Mouse (Mus musculus): ENCODE measurements around the gene Bcas2. TPM values are rescaled to one million over a fixed set of nuclear protein-coding genes. Genes with fewer than 3 reads are reported as not detected.

The Bcas2 gene
- polyA plus RNA-seq, 1 experiment from 2014 or later = 230 TPM

Other genes with a start within 250 kb of the Bcas2 start
- not detected in 2 replicates for gene Sycp1, start 235.6 kb upstream of the Bcas2 start, polyA plus RNA-seq (2015; fragmentation: Nextera tagmentation; extraction: Ambion mirVana)
- not detected in 2 replicates for gene Nr1h5, start 207.5 kb upstream of the Bcas2 start, polyA plus RNA-seq (2015; fragmentation: Nextera tagmentation; extraction: Ambion mirVana)
- gene Sike1, start 175.9 kb upstream of the Bcas2 start, polyA plus RNA-seq (2015; fragmentation: Nextera tagmentation; extraction: Ambion mirVana) = 56.1 and 60.1 TPM in 2 replicates
- gene Csde1, start 151.2 kb upstream of the Bcas2 start, polyA plus RNA-seq (2015; fragmentation: Nextera tagmentation; extraction: Ambion mirVana) = 388 and 411 TPM in 2 replicates
- gene Nras, start 113.4 kb upstream of the Bcas2 start, polyA plus RNA-seq (2015; fragmentation: Nextera tagmentation; extraction: Ambion mirVana) = 84.3 and 90.5 TPM in 2 replicates
- 1.5 and 1.7 TPM in 2 replicates for gene Ampd1, start 97.6 kb upstream of the Bcas2 start, polyA plus RNA-seq (2015; fragmentation: Nextera tagmentation; extraction: Ambion mirVana)
- 8.3 and 10.1 TPM in 2 replicates for gene Dennd2c, start 69.1 kb upstream of the Bcas2 start, polyA plus RNA-seq (2015; fragmentation: Nextera tagmentation; extraction: Ambion mirVana)
- 29.8 and 34.6 TPM in 2 replicates for gene Trim33, start 107.6 kb downstream of the Bcas2 start, polyA plus RNA-seq (2015; fragmentation: Nextera tagmentation; extraction: Ambion mirVana)

Measured in limb, embryonic 13.5 days (tissue).